Mouse (Mus musculus): ENCODE measurements around the gene Cnot6.

Gene Cnot6

DNA sequence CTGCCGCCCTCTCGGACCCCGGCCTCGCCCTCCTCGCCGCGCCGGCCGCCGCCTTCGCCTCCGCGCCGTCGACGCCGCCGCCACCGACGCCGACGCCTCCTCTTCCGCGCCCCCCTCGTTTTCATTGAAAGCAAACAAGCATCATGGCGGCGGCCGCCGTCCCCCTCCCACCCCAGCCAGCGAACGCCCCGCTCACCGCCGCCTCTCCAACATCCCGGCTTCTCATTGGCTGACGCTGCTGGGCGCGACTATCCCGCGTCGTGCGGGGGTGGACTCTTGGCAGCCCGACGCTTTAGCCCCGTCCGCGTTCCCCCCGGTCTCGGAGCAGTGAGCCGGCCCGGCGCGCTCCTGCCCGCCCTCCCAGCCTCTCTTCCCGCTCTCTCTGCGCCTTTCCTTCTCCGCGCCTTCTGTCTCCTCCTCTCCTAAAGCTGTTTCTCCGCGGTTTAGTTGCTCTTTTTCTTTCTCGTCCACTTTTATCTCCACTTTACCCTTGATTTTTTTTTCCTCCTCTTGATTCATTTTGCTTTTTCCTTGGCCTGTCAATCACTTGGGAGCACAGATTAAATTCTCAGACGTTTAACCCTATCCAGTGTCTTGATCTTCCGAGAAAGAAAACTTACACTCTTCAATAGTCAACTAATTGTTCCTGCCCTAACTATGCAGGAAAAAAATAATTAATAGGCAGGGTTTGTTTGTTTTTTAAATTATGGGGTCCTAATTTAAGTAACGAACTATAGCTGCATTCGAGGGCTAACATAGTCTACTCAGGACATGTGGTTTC is at the start of gene Cnot6:
Gene Cnot6, minus strand, starts transcription at position 169 of the 781 bp plus-strand sequence.
- DNase-seq (ENCODE audit: low spot score) = peak; percentile 99

DNA sequence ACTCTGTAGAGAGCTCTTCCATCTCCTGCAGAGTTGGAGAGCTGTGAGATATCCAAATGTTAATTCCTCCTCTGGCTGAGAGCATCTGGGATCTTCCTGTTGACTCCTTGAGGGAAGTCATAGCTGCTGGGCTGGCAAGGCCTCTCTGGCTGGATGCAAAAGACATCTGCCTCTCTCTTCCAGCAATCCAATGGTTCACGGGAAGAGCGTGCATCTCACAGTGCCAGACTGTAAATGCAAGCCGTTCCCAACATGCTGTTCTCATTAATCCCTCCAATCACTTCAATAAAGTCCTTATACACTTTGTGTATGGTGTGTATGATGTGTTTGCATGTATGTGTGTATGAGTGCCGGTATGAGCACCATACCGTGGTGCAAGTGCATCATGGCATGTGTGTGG is 48.6 kb upstream of the Cnot6 start:
- DNase-seq (ENCODE audit: low spot score) = no peak

DNA sequence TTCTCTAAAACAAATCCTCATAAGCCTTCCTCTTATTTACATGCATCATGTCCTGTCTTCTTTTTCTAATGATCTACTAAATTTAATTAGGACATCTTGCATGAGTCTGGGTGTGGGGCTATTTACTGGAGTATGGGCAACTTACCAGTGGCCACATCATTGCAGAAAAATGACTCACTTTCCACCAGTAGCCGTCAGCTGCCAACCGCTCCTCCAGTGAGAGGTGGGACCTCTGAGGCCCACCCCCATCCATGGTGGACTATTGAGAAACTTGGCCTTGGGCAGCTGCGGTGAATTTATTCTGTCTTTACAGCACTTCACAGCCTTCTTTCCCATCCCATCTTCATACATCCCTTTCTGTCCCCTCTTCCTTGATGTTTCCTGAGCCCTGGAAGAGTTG is 45.6 kb upstream of the Cnot6 start:
- DNase-seq (ENCODE audit: low spot score) = no peak

GRCm38 (mm10) chr11:49754958-49755665 is 42.6 kb upstream of the Cnot6 start:
- DNase-seq (ENCODE audit: low spot score) = no peak

DNA sequence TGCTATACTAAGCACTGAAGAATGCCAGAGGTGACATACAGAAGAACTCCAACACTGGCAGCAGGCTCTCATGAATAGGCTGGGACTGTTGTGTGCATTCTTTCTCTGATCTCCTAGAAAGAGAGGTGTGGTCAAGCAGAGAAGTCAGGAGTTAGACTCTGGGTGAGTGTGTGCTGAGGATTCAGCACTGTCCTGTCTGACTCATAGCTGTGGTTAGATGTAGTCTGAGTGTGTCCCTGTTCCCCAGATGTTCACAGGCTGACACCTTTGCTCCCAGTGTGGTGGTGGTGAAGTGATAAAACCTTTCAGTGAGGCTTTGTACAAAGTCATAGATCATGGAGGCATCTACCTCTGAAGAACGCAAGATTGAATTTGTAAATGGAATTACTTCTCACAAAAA is 34.2 kb upstream of the Cnot6 start:
- no peak for DNase-seq (ENCODE audit: low spot score)

GRCm38 (mm10) chr11:49745839-49746238 is 33.3 kb upstream of the Cnot6 start:
- DNase-seq (ENCODE audit: low spot score) = no peak

DNA sequence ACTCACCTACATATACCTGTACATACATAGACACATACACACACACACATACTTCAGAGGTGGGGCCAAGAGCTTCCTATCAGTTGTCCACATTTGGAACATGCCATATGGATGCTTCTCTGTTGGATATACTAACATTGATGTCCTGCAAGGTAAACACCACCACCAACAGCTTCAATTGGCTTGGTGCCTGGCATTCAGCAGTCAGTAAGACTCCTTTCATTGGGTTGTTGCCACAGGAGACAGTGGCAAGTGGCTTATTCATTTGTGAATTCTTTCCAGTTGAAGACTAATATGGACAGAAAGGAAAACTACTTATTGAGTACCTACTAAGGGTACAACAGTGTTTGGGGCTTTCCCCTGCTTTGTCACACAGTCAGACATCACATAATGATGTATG is 32.5 kb upstream of the Cnot6 start:
- DNase-seq (ENCODE audit: low spot score) = no peak

GRCm38 (mm10) chr11:49743634-49744033 is 31.1 kb upstream of the Cnot6 start:
- DNase-seq (ENCODE audit: low spot score) = no peak

DNA sequence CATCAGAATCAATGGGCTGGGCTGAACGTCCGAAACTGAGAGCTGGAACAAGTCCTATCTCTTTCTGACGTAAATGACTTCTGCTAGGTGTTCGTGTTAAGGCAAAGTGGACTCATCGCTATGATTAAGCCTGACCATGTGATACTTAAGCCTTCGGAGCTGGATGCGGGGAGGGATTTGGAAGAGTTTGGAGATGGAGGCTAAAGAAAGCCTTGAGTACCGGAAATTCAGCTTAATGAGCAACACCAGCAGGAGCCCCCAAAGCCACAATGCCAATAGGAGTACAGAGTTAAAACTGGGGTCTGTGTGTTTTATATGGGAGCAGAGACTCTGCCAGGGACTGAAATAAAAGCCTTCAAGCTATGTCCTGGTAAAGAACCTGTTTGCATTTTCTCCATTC is 29.7 kb upstream of the Cnot6 start:
- no peak for DNase-seq (ENCODE audit: low spot score)

- no peak for DNase-seq (ENCODE audit: low spot score)
Observed at GRCm38 (mm10) chr11:49739776-49740175, 27.3 kb upstream of the Cnot6 start.

GRCm38 (mm10) chr11:49738659-49739406 is 26.3 kb upstream of the Cnot6 start:
- no peak for DNase-seq (ENCODE audit: low spot score)

- DNase-seq (ENCODE audit: low spot score) = no peak
Observed at GRCm38 (mm10) chr11:49737625-49738024, 25.1 kb upstream of the Cnot6 start.

DNA sequence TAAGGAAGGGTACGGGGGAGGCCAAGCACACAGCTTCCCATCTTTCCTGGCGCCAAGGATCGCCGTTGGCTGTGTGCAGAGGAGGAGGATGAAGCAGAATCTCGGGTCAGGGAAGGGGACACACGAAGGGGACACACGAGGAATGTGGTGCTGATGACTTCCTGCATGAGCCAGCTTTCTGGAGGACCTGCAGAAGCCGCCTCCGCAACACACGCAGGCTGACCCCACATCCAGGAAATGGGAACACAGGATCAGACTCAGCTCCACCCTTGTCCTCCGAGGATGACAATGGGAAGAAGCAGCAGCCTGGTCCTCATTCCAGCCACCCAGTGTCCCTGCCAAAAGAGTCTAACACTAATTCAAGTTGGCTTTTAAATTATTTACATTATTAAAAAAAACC is 22.2 kb upstream of the Cnot6 start:
- DNase-seq (ENCODE audit: low spot score) = no peak

DNA sequence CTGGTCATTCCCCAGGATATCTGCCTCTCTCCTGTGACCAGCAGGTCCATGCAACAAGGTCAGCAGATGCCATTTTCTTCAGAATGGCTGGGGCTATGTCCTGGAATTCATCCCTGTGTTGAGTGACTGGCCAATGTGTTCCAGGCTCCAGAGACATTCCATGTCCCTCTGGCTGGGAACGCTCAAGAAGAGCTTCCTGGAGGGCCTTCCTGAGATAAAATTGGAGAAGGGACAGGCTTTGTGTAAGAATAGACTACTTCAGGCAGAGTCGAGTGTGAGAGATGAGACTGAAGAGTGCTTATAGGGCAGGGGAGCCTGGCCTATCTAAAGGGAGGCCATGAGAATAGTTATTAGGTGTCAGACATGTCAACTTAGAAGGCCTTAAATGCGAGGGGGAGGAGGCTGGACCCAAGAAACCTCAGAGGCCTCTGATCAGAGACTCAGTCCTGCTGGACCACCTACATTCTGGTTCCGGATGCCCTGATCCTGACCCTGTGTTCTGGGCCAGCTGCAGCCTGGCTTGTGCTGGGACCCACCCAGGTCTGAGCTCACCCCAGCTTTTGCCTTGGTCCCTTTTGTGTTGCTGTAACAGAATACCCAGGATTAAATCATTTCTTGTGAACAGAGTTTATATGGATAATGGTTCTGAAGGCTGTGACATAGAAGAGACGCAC is 17.9 kb upstream of the Cnot6 start:
- no peak for DNase-seq (ENCODE audit: low spot score)

GRCm38 (mm10) chr11:49727877-49728276 is 15.4 kb upstream of the Cnot6 start:
- DNase-seq (ENCODE audit: low spot score) = peak; percentile 26

DNA sequence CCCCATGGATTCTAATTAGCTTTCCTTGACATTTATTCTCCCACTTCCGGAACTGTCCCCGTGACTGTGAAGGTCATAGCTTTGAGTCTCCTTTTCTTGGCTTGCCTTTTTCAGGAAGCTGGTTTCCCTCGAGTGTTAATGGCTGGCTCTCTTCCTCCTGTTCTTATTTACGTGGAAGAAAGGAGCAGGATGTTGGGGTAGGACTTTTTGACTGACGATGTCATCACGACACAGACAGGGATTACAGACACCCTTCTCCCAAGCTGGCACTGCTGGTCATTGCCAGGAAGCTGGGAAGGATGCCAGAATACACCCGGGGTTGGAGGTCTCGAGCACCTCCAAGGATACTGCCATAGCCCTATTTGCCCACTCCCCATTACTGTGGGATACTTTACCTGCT is 14.3 kb upstream of the Cnot6 start:
- no peak for DNase-seq (ENCODE audit: low spot score)

DNA sequence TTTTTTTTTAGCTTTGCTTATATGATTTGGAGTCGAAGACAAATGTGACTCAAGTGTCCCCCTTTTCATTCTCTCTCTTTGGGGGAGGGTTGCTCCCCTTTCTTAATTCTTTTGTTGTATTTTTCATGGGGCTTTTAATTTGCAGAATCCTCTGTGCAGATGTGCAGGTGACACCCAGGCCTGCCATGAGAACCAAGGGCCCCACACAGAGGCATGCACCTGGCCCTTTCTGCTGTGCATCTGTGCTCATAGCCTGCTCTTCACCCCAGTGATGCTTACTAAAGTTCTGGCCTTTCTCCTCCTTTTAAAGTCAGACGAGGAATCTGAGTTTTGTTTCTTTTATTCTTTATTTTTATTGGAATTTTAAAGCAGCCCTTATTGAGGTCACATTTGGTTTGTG is 12.2 kb upstream of the Cnot6 start:
- DNase-seq (ENCODE audit: low spot score) = no peak

DNA sequence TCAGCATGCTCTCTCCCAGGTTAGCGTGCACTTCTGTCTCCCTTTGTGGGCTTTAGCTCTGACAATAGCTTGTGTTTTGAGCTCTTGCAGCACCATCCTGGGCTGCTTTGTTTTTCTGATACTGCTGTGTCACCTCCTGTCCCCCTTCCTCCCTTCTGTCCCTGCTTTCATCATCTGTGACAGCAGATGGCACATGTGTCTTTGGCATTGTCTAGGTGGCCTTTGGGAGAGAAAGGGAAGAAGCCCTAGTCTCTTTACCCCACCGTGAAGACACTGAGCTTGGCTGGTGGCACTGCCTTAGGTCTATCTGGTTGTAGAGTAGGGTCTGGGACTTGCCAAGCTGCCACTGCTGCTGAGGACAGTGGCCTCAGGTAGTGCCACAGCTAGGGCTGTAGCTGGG is 10.8 kb upstream of the Cnot6 start:
- no peak for DNase-seq (ENCODE audit: low spot score)

- no peak for DNase-seq (ENCODE audit: low spot score)
Observed at GRCm38 (mm10) chr11:49722692-49723091, 10.2 kb upstream of the Cnot6 start.

DNA sequence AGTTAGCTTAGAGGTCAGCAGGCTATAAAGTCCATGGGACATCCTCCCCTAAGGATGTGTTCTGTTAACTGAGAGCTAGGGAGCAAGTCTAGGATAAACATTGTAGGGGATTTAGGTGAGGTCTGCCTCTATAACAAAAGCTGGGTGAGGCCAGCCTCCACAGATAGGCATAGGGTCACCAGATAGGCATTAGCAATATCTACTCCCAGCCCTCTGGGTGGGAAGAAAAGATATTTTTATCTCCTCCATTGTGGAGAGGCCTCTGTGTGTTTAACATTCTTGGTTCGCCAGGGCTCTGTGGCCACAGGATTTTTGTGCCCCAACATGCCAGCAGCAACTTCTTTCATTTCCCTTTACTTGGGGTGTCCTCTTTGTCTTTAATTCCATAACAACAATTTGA is 8.8 kb upstream of the Cnot6 start:
- no peak for DNase-seq (ENCODE audit: low spot score)

- DNase-seq (ENCODE audit: low spot score) = no peak
Observed at GRCm38 (mm10) chr11:49719466-49720151, 7.1 kb upstream of the Cnot6 start.

All from yolk sac, embryonic 10.5 days (tissue).